Mouse (Mus musculus) CH12.LX (cell line): Measurements from ENCODE around the gene Rps5. TPM values are rescaled to one million over a fixed set of nuclear protein-coding genes. Genes with fewer than 3 reads are reported as not detected.

ENCODE experiments used
- DNase-seq: peaks from one replicate; pipeline ENCODE4 v3.0.0-alpha.2; 2013; ENCODE audit errors: extremely low read depth
- H3K27ac ChIP-seq: 2 replicates; pipeline ENCODE4 v1.5.1; 2012; ENCODE audit warnings: low read depth, mild to moderate bottlenecking, control low read depth, moderate library complexity; ENCODE audit not compliant: insufficient read depth
- H3K27me3 ChIP-seq: replicated peaks from 2 replicates; pipeline ENCODE3; 2012; ENCODE audit warnings: inconsistent platforms
- H3K36me3 ChIP-seq, 2 experiments: replicated peaks in 1 of 2; 2 replicates each; pipeline versions ENCODE3 to v1.6.1; 2012; ENCODE audit warnings: inconsistent platforms in 1 of 2, low read length in 1 of 2, mild to moderate bottlenecking in 1 of 2, mixed read lengths in 1 of 2, moderate library complexity in 1 of 2; ENCODE audit not compliant: control insufficient read depth in 1 of 2, insufficient read depth in 1 of 2
- H3K4me1 ChIP-seq, 2 experiments: 2 replicates each; pipeline ENCODE4 v1.6.1; 2012; ENCODE audit warnings: inconsistent platforms in 1 of 2, moderate library complexity in 1 of 2; ENCODE audit not compliant: insufficient read depth in 2 of 2, control insufficient read depth in 1 of 2
- H3K4me2 ChIP-seq: 2 replicates; pipeline ENCODE4 v1.6.1; 2012; ENCODE audit warnings: low read depth, mild to moderate bottlenecking, control low read depth; ENCODE audit not compliant: poor library complexity, insufficient read depth, severe bottlenecking
- H3K4me3 ChIP-seq, 3 experiments: fragments of 150-350 bp in 1 of 3; sonication (generic) in 1 of 3; replicated peaks in 1 of 3; 2 replicates each; pipeline versions ENCODE3 to v1.5.1; 2011 to 2012; ENCODE audit warnings: low read depth in 2 of 3, low read length in 2 of 3, mild to moderate bottlenecking in 2 of 3, moderate library complexity in 2 of 3, control low read depth in 1 of 3, improper control_type of control experiment in 1 of 3, inconsistent platforms in 1 of 3, mixed read lengths in 1 of 3; ENCODE audit not compliant: poor library complexity in 1 of 3
- H3K79me2 ChIP-seq: replicated peaks from 2 replicates; pipeline ENCODE4 v1.6.1; 2012; ENCODE audit warnings: mild to moderate bottlenecking, moderate library complexity; ENCODE audit not compliant: control insufficient read depth, poor library complexity, insufficient read depth, severe bottlenecking; ENCODE audit errors: extremely low read depth
- H3K9ac ChIP-seq: 2 replicates; pipeline ENCODE4 v1.6.1; 2012; ENCODE audit warnings: low read depth, mild to moderate bottlenecking, control low read depth, moderate library complexity; ENCODE audit not compliant: insufficient read depth
- H3K9me3 ChIP-seq: replicated peaks from 2 replicates; pipeline ENCODE3; 2012; ENCODE audit warnings: low read length, inconsistent platforms, mixed read lengths
- CHD1 ChIP-seq: IDR thresholded peaks from 2 replicates; pipeline ENCODE4 v1.6.1; 2012; ENCODE audit warnings: low read depth, low read length, improper control_type of control experiment, inconsistent platforms
- CTCF ChIP-seq, 2 experiments: IDR thresholded peaks in 1 of 2; conservative IDR thresholded peaks in 1 of 2; 2 replicates each; pipeline ENCODE4 v1.5.1; 2011 to 2012; ENCODE audit warnings: low read depth in 2 of 2, low read length in 2 of 2, improper control_type of control experiment in 1 of 2, inconsistent platforms in 1 of 2, mild to moderate bottlenecking in 1 of 2, moderate library complexity in 1 of 2
- ELF1 ChIP-seq: IDR thresholded peaks from 2 replicates; pipeline ENCODE4 v1.6.1; 2014; ENCODE audit warnings: low read depth, mild to moderate bottlenecking, inconsistent platforms, low read length, improper control_type of control experiment
- GABPA ChIP-seq: IDR thresholded peaks from 2 replicates; pipeline ENCODE4 v1.6.1; 2012; ENCODE audit warnings: low read depth, low read length, improper control_type of control experiment, inconsistent platforms; ENCODE audit not compliant: insufficient replicate concordance
- HCFC1 ChIP-seq: IDR thresholded peaks from 2 replicates; pipeline ENCODE4 v1.6.1; 2012; ENCODE audit warnings: low read depth, mild to moderate bottlenecking, inconsistent platforms, low read length, improper control_type of control experiment
- JUND ChIP-seq: conservative IDR thresholded peaks from 2 replicates; pipeline ENCODE4 v1.6.1; 2011; ENCODE audit warnings: low read depth, low read length, improper control_type of control experiment
- MAFK ChIP-seq: IDR thresholded peaks from 2 replicates; pipeline ENCODE4 v1.6.1; 2011; ENCODE audit warnings: low read length, improper control_type of control experiment; ENCODE audit not compliant: insufficient replicate concordance
- MAZ ChIP-seq: IDR thresholded peaks from 2 replicates; pipeline ENCODE4 v1.6.1; 2012; ENCODE audit warnings: low read depth, mild to moderate bottlenecking, inconsistent platforms, low read length, improper control_type of control experiment, moderate library complexity
- MXI1 ChIP-seq: IDR thresholded peaks from 2 replicates; pipeline ENCODE4 v1.6.1; 2011; ENCODE audit warnings: mild to moderate bottlenecking, low read depth, low read length, improper control_type of control experiment
- MYC ChIP-seq: IDR thresholded peaks from 2 replicates; pipeline ENCODE4 v1.6.1; 2011; ENCODE audit warnings: low read depth, mild to moderate bottlenecking, improper control_type of control experiment, low read length
- POLR2AphosphoS2 ChIP-seq: IDR thresholded peaks from 2 replicates; pipeline ENCODE4 v1.6.1; 2011; ENCODE audit warnings: low read depth, low read length, improper control_type of control experiment
- SMC3 ChIP-seq: IDR thresholded peaks from 2 replicates; pipeline ENCODE4 v1.6.1; 2011; ENCODE audit warnings: low read depth, low read length, improper control_type of control experiment
- UBTF ChIP-seq: IDR thresholded peaks from 2 replicates; pipeline ENCODE4 v1.6.1; 2012; ENCODE audit warnings: low read depth, mild to moderate bottlenecking, inconsistent platforms, low read length, improper control_type of control experiment, moderate library complexity
- USF1 ChIP-seq: IDR thresholded peaks from 2 replicates; pipeline ENCODE4 v1.6.1; 2014; ENCODE audit warnings: low read depth, mild to moderate bottlenecking, inconsistent platforms, low read length, improper control_type of control experiment
- ZNF384 ChIP-seq: IDR thresholded peaks from 2 replicates; pipeline ENCODE4 v1.6.1; 2012; ENCODE audit warnings: low read depth, low read length, improper control_type of control experiment, inconsistent platforms
- dilution Hi-C: fragments of 300-500 bp; cut with MboI; formaldehyde crosslinking; loops from 2 replicates; pipeline ENCODE4 v1.14.3; 2020; ENCODE audit warnings: low sequenced_read_pairs; ENCODE audit not compliant: extremely low pct_unique_long_range_greater_than_20kb, extremely low pct_ligation_motif_present
- in situ Hi-C: fragments of 300-500 bp; cut with MboI; formaldehyde crosslinking; loops from 3 replicates; pipeline ENCODE4 v1.14.3; 2019; ENCODE audit warnings: low sequenced_read_pairs, low pct_ligation_motif_present, low pct_unique_long_range_greater_than_20kb, mixed read lengths
- polyA plus RNA-seq: library from polyadenylated mRNA; unstranded; fragments of >175 nt; gene quantifications from 2 replicates; pipeline ENCODE4 v1.2.1, GENCODE M21; 2012; ENCODE audit warnings: low read depth; ENCODE audit not compliant: insufficient read length
- total RNA-seq, 2 experiments: library from RNA; depleted of rRNA; stranded (reverse); fragments of 300-350 nt in 1 of 2; fragments of >200 nt in 1 of 2; gene quantifications; 2 replicates each; pipeline ENCODE4 v1.2.3; 2012 to 2014

Rps5 gene
- total and polyA plus RNA-seq, 3 experiments, result 2,088 to 4,293 (median 4,026) TPM

GRCm38 (mm10) chr7:12886563-12887266 lies 35.4 kb upstream of the Rps5 start:
- Histone ChIP-seq H3K27me3 (no peaks in the 10 kb centered on the region), H3K9me3 (no peaks in the 10 kb centered on the region), H3K4me1 (peaks cover 0 to 34% of the 10 kb centered on the region in 2 experiments; a peak in 2 of 4 replicates), H3K9ac (no peak overlapping the region), H3K27ac (no peak overlapping the region), H3K79me2 (no peaks in the 10 kb centered on the region), H3K4me2 (no peak overlapping the region), H3K4me3 (no peak overlapping the region)
- dilution Hi-C loops, result no loop called here
- DNase-seq, result no peak
- TF ChIP-seq CHD1, result no peak
- no peak for TF ChIP-seq MAZ
- no peak for TF ChIP-seq CTCF (conservative IDR thresholded peaks at IDR 0.05 in 1 of 2, IDR thresholded peaks at IDR 0.05 in 1 of 2; ENCODE audit: low read depth in 2 of 2, low read length in 2 of 2)
- TF ChIP-seq JUND, result no peak
- TF ChIP-seq MXI1, result no peak
- no peak for TF ChIP-seq SMC3
- no peak for TF ChIP-seq ELF1
- TF ChIP-seq UBTF, result no peak
- TF ChIP-seq USF1, result no peak
- no peak for TF ChIP-seq HCFC1
- TF ChIP-seq GABPA, result no peak
- TF ChIP-seq ZNF384, result no peak
- no peak for TF ChIP-seq MYC
- TF ChIP-seq MAFK, result no peak
- TF ChIP-seq, all 38 proteins: peak for 0
- H3K36me3 ChIP-seq, result peaks cover 5 to 37% of the 10 kb centered on the region in 2 experiments
- in situ Hi-C loops, result no loop called here

- Histone ChIP-seq H3K27me3 (no peaks in the 10 kb centered on the region), H3K4me3 (no peak overlapping the region), H3K9me3 (no peaks in the 10 kb centered on the region), H3K36me3 (peaks cover 5 to 37% of the 10 kb centered on the region in 2 experiments), H3K27ac (no peak overlapping the region), H3K79me2 (no peaks in the 10 kb centered on the region), H3K4me2 (no peak overlapping the region), H3K4me1 (peaks cover 0 to 29% of the 10 kb centered on the region in 2 experiments; a peak in 2 of 4 replicates), H3K9ac (no peak overlapping the region)
- dilution Hi-C loops (no loop called here), in situ Hi-C loops (no loop called here)
- DNase-seq, result no peak
- TF ChIP-seq POLR2AphosphoS2 (no peak), HCFC1 (no peak)
Measured at GRCm38 (mm10) chr7:12887585-12887984, 34.5 kb upstream of the Rps5 start.
